Mouse (Mus musculus): ENCODE results near the gene Kdr.
"Not testable (repeated sequence)": the region's sequence is repeated elsewhere in the genome, so short reads cannot be mapped to it uniquely, and the experiment has no call there.

The Kdr gene

DNA sequence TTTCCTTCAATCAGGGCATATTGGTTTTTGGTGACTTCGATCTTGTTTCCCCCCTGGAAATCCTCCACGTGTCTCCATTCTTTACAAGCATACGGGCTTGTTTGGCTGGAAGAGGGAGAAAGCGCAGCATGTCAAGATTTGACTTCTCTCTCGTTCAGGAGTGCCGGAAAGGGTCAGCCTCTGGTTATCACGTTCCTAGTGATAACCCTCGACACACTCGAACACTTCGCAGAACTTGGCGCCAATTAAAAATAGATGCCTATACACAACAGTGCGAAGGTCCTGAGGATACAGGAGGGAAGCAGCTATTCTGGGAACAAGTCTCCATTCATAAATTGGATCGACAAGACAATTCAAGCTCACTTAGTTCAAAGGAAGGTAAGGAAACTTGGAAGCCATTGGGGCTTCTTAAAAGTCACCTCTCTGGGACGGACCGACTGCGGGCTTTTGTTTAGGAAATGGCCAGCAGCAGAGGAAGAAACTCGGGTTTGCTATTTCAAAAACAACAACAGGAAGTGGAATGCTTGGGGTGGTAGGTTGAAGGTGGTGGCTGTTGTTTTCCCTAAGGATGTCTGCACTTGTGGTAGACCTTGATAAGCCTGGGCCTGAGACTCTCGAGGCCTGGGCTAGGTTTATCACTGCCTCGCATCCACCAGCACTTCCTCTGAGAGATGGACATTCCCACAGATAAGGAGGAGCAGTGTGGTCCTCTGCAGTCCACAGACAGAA, 16.4 kb downstream of the Kdr start:
- in situ Hi-C loops (cut with MseI, MboI) = no loop called here

DNA sequence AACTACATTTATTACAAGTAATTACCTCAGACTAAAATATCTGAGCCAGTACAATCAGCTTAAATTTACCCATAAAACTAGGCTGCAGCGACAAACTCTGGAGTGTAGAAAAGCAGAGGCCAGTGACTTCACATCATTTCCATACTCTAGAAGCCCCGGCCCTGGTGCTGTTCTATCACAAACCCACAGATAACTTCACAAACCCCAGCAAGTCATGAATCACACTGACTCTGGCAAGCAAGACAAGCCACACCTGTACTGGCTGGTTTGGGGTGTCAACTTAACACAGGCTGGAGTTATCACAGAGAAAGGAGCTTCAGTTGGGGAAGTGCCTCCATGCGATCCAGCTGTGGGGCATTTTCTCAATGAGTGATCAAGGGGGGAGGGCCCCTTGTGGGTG, 18.4 kb downstream of the Kdr start:
- in situ Hi-C loops (cut with MseI, MboI) = no loop called here

DNA sequence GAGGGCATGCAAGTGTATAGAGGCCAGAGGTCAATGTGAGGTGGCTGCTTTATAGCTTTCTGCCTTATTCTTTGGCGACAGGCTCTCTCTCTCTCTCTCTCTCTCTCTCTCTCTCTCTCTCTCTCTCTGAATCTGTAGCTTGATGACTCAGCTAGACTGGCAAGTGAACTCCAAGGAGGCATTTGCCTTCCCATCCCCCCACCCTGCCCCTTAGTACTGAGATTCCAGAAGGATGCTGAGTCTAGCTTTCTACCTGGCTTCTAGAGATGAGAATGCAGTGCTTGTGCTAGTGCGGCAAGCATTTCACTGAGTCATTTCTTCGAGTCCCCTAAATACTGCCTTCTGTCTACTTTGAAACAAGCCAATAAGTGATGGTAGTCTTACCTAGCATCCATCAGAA, 21.7 kb downstream of the Kdr start:
- in situ Hi-C loops (cut with MseI, MboI) = no loop called here

DNA sequence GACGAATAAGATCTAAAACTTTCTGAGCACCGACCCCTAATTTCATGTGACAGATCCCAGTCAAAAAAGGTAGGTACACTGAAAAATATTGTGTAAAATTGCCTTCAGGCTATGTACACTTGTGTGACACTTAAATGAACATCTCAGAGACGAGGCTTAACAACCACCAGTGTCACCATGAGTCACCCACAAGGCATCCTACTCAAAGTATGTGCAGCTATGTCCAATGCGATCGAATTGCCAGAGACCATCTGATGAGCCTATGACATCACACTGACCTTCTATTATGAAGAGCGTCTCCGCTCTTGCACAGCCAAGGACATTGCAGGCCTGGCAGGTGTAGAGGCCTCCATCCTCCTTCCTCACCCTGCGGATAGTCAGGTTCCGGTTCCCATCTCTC, 22.4 kb downstream of the Kdr start:
- in situ Hi-C loops (cut with MseI, MboI) = no loop called here

DNA sequence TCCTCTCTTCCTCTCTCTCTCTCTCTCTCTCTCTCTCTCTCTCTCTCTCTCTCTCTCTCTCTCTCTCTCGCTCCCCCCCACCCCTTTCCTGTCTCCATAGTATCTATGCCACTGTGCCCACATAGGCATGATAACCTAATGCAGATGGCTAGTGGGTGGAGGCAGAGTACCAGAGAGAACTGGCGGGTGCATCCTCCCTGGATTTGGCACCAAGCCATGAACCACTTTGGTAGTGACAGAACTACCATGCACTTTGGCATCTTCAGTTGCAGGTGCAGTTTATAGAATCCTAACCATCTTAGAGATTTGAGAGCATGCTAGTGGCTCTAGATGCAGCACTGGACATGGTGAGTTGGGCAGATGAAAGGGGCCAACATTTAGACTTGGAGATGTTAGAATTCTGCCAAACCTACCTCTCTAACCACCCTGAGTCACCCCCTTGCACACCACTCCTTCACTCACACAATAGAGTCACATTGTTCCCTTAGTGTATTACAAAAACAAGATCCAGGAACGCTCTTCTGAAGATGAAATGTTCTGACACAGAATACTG, 23.4 kb downstream of the Kdr start:
- in situ Hi-C loops (cut with MseI, MboI) = no loop called here

DNA sequence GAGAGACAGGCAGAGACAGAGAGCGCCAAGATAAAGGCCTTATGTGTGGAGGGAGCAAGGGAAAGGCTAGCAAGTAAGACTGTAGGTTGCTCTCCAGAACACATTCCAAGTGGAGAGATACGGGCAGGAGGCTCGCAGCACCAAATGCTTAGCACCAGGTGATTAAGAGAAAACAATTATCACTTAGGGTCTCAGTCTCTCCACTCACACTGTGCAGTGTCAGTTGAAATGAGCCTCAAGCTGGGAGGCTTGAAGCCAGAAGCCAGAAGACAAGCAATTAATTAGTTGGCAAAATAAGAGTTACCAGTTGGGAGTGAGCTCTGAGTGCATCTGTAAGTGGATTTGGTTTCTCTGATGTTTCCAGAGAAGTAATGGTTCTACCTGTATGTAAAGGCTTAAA, 24.0 kb downstream of the Kdr start:
- in situ Hi-C loops (cut with MseI, MboI) = no loop called here

DNA sequence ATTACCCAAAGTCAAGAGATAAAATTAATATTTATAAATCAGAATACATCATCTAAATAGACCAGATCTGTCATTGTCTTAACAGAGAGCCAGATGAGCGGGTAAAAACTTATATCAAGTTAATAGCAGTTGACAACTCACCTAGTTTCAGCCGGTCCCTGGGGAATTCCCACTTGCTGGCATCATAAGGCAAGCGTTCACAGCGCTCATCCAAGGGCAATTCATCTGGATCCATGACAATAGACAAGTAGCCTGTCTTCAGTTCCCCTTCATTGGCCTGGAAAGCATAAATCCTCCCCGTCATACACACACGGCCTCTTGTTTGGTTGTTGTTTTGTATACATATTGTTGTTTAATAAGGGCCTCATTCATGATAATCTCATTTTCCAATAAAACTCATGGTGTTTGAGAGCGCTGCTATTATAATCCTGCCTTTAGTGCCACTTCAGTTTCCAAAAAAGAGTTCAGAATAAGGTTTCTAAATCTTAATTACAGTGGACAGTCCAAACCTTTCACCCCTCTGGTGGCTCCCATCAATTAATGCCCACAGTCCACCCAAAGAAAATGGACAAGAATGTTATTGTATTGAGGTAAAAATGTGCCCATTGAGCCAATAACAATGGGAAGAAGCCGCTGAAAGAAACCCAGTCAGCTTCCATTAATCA, 26.0 kb downstream of the Kdr start:
- in situ Hi-C loops (cut with MseI, MboI) = no loop called here

DNA sequence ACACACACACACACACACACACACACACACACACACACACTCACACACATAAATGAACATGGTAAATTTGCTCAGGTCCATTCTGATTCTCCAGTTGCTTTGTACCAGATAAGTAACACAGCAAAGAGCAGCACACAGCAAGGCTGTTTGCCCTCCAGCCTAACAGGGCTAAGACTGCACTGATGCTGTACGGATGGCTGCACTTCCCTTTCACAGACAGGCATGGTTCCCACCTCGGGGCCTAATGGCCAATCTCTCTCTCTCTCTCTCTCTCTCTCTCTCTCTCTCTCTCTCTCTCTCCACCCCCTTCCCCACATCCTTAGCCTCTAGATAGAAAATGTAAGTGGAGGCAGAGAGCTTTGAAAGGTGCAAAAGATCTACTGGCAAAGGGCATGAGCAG, 27.4 kb downstream of the Kdr start:
- in situ Hi-C loops (cut with MseI, MboI) = no loop called here

DNA sequence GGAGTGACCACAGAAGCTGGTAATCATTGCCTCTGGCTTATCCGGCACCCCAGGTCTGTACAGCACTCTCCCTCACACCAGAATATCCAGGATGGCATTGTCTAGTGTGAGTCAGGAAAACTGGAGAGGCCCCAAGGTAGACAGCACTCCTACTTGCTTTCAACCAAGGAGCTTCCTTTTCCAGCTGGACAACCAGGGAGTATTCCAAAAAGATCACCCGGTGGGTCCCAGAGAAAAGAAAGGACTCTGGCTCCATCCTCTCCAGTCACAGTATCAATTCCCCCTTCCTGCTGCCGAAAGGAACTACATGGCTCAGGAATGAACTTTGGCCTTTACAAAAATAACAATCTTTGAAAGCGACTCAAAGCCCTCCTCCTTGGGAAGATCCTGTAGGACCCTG, 32.9 kb downstream of the Kdr start:
- in situ Hi-C loops (cut with MseI, MboI) = no loop called here

DNA sequence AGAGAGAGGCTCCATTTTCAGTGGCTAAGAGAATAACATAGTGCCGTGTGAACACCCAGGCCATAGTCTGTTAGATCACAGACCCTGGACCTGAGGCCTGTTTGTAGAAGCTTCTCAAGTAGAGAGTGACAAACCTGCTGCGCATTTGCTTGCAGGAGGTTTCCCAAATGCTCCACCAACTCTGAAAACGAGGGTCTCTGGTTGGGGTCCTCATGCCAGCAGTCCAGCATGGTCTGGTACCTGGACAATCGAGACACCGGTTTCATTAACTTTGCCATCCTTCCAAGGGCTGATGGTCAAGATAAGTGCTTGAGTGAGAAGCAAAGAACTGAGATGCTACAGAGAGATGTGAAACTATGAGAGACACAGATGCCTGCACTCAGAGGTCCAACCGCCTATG, 35.0 kb downstream of the Kdr start:
- in situ Hi-C loops (cut with MseI, MboI) = no loop called here

DNA sequence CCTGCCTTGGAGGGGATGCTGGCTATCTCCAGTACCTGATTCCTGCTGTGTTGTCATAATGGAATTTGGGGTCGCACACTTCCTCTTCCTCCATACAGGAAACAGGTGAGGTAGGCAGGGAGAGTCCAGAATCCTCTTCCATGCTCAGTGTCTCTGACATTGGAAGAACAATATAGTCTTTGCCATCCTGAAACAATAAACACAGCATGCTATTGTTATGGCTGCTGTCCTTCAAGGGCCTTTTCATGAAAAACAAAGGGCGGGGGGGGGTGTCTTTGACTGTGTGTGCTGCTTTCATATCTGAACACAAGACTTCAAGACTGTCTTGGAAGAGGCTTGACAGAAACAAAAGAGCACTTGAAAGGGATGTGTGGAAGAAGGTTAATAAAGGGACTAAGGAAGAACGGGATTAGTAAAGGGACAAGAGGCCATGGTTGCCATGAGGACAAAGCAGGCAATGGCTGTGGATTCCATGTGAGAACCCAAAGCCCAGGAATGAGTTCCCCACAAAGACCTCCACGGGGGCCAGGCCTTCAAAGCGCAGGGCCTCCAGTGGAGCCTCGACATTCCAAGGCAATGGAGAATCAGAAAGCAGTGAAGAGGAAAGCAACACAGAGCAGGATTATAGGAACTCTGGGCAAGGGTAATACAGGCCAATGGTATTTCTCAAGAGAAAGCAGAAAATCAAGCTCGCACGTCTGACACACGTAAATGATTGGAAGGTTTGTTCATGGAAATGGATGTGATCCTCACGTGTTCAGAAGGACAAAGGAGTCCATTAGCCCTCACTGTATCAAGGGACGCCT, 36.3 kb downstream of the Kdr start:
- in situ Hi-C loops (cut with MseI, MboI) = no loop called here

DNA sequence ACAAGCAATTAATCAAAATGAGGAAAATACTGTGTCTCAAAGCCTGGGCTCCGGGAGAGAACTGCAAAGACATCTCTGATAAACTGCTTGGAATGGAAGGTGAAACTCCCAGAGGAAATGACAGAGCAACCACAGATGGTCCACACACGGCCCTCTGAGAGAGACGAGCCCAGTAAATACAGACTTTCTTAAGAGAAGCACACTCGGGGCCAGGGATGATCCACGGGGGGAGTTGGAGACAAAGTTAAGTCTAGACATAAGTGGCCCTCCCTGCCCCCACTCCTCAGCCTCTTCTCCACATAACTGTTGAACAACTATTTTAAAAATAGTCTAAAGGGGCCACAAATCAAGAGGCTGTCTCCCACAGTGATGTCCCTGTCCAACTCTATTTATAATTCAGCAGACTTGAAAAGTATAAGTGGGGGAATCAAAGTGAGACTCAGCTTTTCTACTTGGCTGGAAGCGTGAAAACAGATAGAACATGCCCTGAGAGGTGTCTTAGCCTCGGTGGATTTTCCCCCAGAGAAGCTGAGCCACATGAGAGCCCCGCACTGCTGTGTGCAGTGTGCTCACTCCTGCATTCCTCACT, 39.0 kb downstream of the Kdr start:
- in situ Hi-C loops (cut with MseI, MboI) = no loop called here

DNA sequence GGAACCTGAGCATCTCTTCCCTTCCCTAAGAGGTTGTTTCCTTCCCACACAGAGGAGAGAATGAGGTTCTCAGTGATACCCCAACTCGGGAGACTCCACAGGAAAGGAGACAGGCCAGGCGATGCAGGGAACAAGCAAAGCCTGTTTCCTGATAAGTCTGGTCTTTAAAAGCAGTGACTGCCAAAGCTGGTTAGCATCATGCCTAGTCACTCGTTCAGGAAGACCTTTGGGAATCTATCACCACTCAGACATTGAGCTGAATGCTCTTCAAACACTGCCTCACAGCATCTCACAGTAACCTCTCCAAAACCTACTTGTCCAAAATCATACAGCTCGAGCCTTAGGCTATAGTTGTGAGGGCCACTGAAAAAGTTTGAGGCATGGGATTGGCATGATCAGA, 40.2 kb downstream of the Kdr start:
- in situ Hi-C loops (cut with MseI, MboI) = no loop called here

DNA sequence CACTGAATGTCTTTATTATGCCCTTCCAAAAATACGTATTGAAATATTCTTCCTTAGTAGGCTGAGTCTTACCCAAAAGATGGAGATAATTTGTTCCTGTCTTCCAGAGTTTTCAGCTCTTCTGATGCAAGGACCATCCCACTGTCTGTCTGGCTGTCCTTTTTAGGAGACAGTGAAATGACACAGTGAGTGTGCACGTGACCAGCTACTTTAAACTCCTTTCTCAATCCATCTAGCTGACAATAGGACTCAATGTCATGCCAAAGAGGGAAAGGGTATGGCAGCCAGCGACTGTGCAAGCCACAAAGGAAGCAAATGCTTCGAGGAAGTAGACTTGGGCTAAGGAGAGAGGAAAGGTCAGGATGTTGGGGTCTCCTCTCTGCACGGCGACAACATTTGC, 42.0 kb downstream of the Kdr start:
- in situ Hi-C loops (cut with MseI, MboI) = no loop called here

DNA sequence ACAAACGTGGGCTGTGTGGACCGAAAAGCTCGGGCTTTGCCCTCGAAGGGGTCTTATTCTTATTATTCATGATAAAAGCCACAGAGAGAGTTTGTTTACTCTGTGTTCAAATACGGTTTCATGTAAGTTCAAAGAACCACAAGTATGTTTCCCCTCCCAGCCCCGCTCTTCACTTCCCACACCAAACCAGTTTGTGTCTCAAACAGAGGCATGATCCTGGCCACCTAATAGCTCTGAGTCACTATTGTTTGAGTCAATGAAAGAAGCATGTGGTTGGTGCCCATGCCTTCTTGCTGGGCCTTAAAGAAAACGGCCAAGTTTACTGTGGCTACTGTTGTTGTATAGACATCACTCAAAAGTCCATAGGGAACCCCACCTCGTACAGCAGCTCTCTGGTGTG, 43.0 kb downstream of the Kdr start:
- in situ Hi-C loops (cut with MseI, MboI) = no loop called here

DNA sequence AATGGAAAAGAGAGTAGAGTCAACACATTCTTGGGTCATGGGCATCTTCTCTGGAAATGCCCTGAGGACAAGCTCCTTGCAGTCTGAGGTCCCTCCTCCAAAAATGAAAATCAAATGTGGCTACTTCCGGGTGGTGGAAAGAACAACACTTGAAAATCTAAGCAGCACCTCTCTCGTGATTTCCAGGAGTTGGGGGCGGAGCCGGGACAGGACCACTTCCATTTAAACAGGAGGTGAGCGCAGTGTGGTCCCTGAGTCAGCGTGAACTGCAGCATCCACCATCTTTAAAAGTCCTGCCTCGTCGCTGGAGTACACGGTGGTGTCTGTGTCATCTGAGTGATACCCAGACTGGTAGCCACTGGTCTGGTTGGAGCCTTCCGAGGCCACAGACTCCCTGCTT, 44.1 kb downstream of the Kdr start:
- in situ Hi-C loops (cut with MseI, MboI) = no loop called here

DNA sequence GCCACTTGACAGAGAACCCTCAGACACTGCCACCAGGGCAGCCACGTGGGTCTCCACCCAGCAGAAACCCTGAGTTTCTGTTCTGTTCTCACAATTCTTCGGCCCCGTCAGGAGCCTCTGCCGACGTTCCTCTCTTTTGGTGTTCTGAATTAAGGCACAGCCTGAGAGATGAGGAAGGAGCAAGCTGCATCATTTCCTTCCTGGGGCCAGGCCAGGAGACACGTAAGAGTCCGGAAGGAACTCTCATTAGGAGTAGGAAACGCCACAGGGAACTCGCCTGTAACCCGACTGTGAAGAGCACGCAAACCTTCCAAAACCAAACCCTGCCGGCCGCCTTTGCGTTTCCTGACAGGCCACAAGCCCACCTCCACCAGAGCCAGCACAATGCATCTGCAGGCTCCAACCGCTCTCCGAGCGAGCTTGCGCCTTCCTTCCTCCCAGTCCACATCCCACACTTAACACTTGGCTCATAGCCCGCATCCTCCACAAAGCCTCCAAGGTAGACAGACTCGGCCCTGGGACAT, 44.7 kb downstream of the Kdr start:
- in situ Hi-C loops (cut with MseI, MboI) = no loop called here

DNA sequence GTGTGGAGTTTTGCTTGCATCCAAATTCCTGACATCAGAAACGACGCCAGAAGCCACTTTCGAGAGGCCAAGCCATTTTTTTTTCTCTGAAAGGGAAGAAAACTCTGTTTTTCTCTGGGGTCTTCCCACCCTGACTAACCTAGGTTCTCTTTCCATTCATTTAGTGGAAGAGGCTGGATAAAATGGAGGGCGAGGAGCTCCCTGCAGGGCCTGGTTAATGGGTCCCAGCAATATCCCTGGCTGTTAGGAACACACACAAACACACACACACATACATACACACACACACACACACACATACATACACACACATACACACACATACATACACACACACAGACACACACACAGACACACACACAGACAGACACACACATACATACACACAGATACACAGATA, 46.8 kb downstream of the Kdr start:
- in situ Hi-C loops (cut with MseI, MboI) = not testable (repeated sequence)

DNA sequence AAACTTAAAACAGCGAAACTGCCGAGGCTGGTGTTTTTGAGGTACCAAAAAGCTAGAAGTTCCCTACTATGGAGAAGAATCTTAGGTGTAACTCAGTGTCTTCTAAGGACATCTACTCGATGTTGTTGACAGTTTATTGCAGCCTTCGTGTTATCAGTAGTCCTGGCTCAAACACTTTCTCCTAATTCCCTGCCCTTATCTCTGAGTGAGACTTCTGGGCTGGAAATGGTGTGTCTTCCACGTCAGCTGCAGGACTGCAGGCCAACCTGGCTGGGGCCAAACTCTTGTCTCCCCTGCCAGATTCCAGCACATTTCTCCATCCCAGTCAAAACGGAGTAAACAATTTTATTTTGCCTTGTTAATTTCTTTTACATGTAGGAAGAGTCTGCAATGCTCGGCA, 48.3 kb downstream of the Kdr start:
- in situ Hi-C loops (cut with MseI, MboI) = no loop called here

DNA sequence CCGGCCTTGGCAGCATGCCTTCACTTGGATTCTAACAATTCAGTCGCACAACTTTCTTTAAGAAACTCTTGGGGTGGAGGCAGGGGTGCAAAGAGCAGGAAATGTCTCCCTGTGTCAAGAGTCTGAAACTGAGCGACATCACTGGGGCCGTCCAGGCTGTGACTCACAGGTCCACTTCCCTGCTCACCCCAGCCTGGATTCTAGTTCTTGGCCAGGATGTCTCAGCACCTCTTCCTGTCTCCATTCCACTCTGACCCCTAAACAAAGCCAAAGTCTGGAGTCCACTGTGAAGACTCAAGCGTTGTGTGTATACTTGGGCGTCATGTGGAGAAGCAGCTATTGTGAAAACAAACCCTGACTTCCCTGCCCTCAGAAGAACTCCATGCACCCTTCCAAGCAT, 55.6 kb downstream of the Kdr start:
- in situ Hi-C loops (cut with MseI, MboI) = no loop called here

DNA sequence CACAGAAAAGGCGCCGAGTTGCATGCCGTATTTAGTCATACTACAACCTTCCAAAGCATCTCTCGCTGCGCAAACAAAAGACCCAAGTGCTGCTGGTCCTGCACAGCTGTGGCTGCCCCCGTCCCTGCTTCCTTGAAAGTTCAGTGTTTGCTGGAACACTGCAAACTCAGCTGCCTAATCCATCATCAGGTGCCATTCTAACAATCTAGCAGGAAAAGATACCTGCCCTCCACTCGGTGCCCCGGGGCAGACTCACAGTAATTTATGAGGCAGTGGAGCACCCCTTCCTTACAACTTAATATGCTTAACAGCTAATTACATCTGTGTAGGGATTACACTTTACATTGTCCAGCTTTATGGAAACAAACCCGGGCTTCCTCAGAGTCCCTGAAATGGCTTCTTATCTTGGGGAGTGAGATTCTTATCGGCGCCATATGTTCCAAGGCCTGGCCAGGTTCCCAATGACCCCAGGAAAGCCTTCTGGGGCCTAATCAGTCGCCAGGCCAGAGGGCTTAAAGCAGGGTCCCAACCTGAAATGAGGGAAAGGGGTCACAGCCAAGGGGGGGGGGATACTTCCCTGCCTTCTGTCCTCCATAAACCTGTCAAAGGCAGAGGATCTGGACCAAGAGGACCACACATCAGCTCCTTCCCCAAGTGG, 56.4 kb downstream of the Kdr start:
- in situ Hi-C loops (cut with MseI, MboI) = no loop called here
